Mouse (Mus musculus): ENCODE data around the gene Snap47.
"Not testable (repeated sequence)": the region's sequence is repeated elsewhere in the genome, so short reads cannot be mapped to it uniquely, and the experiment has no call there.

The Snap47 gene

GRCm38 (mm10) chr11:59421436-59421835 lies 29.6 kb downstream of the Snap47 start:
- DNase-seq = no peak

DNA sequence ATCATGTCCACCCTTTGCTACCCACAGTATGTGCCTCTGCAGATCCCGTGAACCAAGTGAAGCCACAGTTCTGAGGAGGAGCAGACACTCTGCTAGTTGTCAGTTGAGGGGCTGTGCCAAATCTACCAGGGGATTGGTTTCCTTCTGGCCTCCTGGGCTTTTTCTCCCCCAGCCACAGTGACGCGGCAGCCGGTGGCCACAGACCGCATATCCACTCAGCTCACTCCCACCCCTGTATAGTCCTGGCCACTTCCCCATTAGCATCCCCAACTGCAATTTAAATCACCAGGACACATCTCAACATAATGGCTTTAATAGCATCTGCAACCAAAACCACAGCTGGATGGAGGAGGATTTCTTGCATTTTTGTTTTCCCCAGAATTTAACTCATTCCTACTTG lies 32.3 kb downstream of the Snap47 start:
- no peak for DNase-seq

- DNase-seq = no peak
Measured at GRCm38 (mm10) chr11:59412999-59413863, 37.8 kb downstream of the Snap47 start.

- DNase-seq = no peak
Measured at GRCm38 (mm10) chr11:59412058-59412457, 38.9 kb downstream of the Snap47 start.

DNA sequence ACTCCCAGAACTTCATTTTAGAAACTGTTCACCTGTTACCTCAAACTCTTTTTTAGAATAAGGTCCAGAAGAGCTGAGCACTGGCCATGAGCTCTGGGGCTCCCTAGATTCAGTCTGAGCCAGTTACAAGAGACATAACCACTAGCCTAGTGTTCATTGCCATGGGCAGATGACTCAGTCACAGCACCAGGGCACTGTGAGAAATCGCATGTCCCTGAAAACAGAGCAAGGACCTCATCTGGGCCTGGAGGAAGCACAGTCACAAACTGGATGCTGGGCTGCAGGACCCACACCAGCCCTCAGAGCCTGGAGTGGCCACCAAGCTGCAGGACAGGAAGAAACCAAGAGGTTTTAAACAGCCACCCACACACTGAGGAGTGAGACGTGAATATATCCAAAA lies 40.1 kb downstream of the Snap47 start:
- DNase-seq = no peak

- no peak for DNase-seq
Measured at GRCm38 (mm10) chr11:59405761-59406160, 45.2 kb downstream of the Snap47 start.

- peak; percentile 64 for DNase-seq
Measured at GRCm38 (mm10) chr11:59400876-59401275, 50.1 kb downstream of the Snap47 start.

DNA sequence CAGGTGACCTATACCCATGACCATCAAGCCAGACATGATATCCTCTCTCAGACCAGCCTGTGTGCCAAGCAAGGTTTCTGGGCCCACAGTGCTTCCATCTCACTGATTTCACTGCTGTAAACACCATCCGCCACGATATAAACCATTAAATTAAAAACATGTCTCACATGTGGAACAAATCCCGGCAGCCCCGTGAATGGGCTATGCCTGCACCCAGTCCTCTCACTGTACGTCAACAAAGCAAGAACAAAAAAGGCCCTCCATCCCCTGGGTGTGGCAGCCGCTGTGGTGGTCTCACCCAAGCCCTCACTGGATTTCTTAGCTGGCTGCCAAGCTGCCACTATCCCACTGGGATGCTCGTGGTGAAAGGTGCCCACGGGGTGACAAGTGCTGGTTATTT lies 51.2 kb downstream of the Snap47 start:
- no peak for DNase-seq

DNA sequence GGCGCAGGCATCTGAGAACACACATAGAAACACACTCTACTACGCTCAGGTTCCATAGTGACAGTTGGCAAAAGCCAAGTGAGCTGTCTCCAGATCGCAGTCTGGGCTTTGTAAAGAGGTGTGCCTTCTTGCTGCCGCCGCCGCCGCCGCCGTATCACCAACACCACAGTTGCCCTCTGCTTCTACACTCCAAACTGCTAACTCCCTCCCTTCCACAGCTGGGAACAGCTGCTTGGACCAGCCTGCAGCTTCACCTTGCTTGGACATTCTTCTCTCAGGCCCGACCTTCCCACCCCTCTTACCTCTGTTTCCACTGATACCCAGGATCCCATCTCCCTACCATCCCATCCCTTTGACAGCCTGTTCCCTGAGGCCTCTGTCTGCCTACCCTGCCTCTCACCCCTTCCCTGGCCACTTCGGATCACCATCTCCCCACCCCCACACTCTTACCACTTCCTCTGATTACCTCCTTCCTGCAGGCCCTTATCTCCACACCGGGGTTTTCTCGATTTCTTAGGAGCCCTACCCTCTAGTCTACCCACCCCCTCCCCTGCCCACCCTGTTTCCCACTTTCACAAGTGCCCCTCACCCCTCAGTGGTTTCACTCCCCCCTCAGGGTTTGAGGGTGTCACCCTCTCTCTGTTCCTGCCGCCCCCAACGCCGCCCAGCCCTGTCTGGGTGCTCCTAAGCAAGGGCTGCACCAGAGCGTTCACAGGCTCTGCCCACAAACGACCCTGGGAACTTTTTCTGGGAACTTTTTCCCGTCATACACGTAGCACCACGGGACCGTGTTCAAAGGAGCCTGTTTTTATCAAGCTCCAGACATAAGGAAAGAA lies 53.2 kb downstream of the Snap47 start:
- no peak for DNase-seq

GRCm38 (mm10) chr11:59394451-59394850 lies 56.5 kb downstream of the Snap47 start:
- no peak for DNase-seq

DNA sequence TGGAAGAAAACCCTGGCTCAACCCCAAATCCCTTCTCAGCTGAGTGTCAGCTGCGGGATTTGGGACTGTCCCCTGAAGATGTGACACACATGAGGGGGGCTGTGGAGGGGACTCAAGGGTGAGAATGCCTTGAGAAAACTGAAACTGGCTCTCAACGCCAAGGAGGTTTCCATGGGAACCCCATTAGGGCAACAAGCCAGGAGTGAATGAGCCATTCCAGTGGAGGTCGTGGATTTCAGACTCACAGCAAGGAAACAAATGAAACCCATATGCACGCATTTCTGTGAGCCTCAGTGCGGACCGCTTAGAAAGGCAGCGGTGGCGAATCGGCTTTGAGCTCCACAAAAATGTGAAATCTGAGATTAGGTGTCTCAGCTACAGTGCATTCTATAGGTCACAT lies 57.4 kb downstream of the Snap47 start:
- DNase-seq = peak; percentile 33

GRCm38 (mm10) chr11:59392300-59392699 lies 58.7 kb downstream of the Snap47 start:
- DNase-seq = no peak

GRCm38 (mm10) chr11:59390470-59390869 lies 60.5 kb downstream of the Snap47 start:
- DNase-seq = peak; percentile 55

GRCm38 (mm10) chr11:59389617-59390016 lies 61.4 kb downstream of the Snap47 start:
- DNase-seq = no peak

DNA sequence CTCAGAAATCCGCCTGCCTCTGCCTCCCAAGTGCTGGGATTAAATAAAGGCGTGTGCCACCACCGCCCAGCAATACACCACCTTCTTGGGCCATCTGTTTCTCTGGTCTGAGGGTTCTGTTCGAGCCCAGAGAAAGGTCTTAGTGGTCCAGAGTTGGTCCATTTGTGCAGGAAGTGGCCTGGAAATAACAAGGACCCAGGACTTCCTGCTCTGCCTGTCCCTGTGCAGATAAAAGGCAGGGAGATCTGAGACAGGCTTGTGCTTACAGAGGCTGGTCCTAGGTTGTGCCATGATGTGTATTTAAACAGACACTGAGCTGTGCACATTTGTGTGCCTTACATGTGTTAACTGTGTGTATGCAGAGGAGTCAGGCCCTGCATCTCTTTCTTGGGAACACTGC lies 62.2 kb downstream of the Snap47 start:
- no peak for DNase-seq

DNA sequence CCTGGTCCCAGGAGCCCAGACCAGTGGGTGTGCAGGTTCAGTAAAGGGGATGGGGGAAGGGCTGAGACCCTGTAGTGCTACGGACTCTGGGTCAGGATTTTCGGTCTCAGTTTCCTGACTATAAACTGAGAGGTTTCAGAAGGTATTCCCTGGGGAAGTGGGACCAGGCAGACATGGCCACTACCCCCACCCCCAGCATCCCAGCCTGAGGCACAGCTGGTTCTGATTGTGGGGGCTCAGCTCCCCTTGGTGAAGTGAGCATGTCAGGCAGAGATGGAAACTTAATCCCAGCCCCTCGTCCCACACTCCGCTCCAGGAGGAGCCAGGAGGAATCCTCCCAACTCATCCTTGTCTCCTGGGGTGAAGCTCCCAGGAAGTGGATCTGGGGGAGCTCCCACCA lies 63.5 kb downstream of the Snap47 start:
- DNase-seq = no peak

DNA sequence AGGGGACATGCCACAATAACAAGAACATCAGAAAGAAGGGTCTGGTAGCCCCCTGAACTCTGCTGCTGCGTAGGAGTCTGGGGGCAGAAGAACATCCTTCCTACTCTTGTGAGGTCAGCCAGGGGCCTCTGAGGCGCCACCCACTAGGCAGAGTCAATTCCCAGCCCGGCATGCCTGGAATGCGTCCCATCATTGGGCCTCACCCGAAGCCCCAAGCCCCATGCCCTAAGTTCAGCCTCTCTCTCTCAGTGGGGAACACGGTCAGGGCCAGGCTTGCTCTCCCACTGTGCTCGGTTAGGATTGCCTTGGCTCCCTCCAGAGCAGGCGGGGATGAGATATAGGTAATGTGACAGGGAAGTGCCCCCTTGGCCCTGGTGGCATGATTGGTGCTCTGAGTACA lies 65.9 kb downstream of the Snap47 start:
- peak; percentile 39 for DNase-seq

DNA sequence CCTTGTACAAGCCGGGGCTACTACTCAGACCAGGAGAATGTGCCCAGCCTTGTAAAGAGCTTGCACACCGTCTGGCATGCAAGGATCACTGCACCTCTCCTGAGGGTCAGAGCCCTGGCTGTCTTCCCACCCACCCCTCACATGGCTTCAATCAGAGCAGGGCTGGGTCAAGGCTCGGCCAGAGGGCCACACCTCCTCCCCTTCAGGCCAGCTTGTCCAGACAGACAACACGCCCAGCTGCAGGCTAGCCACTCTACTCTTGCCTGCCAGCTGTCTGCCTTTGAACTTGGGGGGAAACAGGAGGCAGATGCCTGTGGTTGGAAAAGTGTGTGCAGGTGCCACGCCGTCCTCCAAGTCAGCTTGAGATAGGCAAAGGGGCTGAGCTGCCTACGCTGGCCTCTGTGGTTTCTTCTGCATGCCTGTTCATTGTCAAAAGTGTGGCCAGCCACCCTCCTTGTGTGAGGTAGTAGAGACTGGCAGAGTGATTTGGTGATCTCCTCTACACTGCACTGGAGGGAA lies 66.5 kb downstream of the Snap47 start:
- DNase-seq = peak; percentile 30

- DNase-seq = no peak
Measured at GRCm38 (mm10) chr11:59379547-59379946, 71.4 kb downstream of the Snap47 start.

- no peak for DNase-seq
Measured at GRCm38 (mm10) chr11:59377999-59378398, 73.0 kb downstream of the Snap47 start.

- no peak for DNase-seq
Measured at GRCm38 (mm10) chr11:59375475-59375874, 75.5 kb downstream of the Snap47 start, which contains the start of gene Prss38. Gene Prss38, minus strand, starts transcription at chr11:59375657.

DNA sequence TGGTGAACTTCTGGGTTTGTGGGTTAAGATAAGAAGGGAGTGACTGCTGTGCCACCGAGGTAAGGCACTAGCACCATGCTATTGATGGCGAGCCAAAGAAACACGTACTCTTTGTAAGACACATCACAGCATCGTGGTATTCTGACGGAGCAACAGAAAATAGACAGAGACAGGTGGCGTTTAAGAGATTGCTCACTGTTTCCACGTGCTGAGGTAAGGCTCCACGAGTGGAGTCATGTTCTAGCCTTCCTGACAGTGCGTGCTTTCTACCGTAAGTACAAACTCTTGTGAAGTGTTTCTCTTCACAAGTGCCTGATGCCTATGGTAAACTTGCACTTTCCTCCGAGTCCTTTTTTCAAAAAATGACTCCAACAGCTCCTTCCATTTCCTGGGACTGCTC lies 81.1 kb downstream of the Snap47 start:
- DNase-seq = no peak

- not testable (repeated sequence) for DNase-seq
Measured at GRCm38 (mm10) chr11:59367955-59368354, 83.0 kb downstream of the Snap47 start.

GRCm38 (mm10) chr11:59366633-59367032 lies 84.4 kb downstream of the Snap47 start:
- peak; percentile 48 for DNase-seq
